Mouse (Mus musculus): ENCODE data around the gene Uba5.

GRCm38 (mm10) chr9:104039742-104040141 lies 23.2 kb downstream of the Uba5 start:
- TF ChIP-seq CTCF (IDR thresholded peaks at IDR 0.05; ENCODE audit: low read depth) (no peak), EP300 (IDR thresholded peaks at IDR 0.05; ENCODE audit: low read depth) (no peak)

All from liver, embryonic 14.5 days (tissue).